Mouse (Mus musculus) erythroblast, embryonic 14.5 days (primary cell): ENCODE data around the gene Lrrc71. TPM values are rescaled to one million over a fixed set of nuclear protein-coding genes. Genes with fewer than 3 reads are reported as not detected.

Experiments used
- H3K27me3 ChIP-seq: 2 replicates; pipeline ENCODE4 v1.6.1; 2012; ENCODE audit warnings: inconsistent platforms; ENCODE audit not compliant: control insufficient read depth
- H3K36me3 ChIP-seq: 2 replicates; pipeline ENCODE4 v1.6.1; 2012; ENCODE audit warnings: mild to moderate bottlenecking, inconsistent platforms; ENCODE audit not compliant: control insufficient read depth
- H3K4me1 ChIP-seq: 2 replicates; pipeline ENCODE4 v1.6.1; 2012; ENCODE audit warnings: inconsistent platforms; ENCODE audit not compliant: control insufficient read depth
- H3K4me3 ChIP-seq: replicated peaks from 2 replicates; pipeline ENCODE3; 2012; ENCODE audit warnings: moderate library complexity, mild to moderate bottlenecking, inconsistent platforms
- H3K9me3 ChIP-seq: 2 replicates; pipeline ENCODE4 v1.6.1; 2012; ENCODE audit warnings: low read length, inconsistent platforms, mixed read lengths; ENCODE audit not compliant: control insufficient read depth
- GATA1 ChIP-seq: IDR thresholded peaks from 2 replicates; pipeline ENCODE4 v1.6.1; 2012; ENCODE audit warnings: low read length, inconsistent platforms, mixed read lengths
- TAL1 ChIP-seq: IDR thresholded peaks from 3 replicates; pipeline ENCODE4 v1.6.1; 2012; ENCODE audit warnings: low read length, inconsistent platforms, mixed read lengths
- polyA plus RNA-seq: library from polyadenylated mRNA; stranded (reverse); fragments of >175 nt; gene quantifications from 2 replicates; pipeline ENCODE4 v1.2.3, GENCODE M21; 2012

Gene Lrrc71
- polyA plus RNA-seq, 1 experiment: not detected

DNA sequence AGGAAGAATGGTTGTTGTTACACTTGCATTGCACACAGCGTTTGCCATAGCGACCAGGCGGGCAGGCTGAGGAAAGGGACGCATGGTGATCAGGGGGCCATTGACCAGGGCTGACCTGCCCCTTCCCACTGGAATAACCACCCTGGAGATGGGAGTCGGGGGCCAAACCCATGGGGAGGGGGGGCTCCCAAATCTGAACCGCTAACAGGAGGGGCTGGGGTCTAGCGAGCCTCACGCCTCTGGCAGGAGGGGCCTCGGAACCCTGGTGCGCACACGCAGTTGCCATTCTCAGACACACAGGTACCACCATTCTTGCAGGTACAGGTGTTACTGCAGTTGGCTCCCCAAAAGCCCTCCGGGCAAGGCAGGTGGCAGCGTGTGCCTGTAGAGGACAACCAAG lies 5.4 kb upstream of the Lrrc71 start:
- no peak overlapping the region for H3K4me3 ChIP-seq
- TF ChIP-seq GATA1 (no peak), TAL1 (no peak)
- H3K4me1 ChIP-seq: peaks cover 2% of the 10 kb centered on the region
- peaks cover 3% of the 10 kb centered on the region; the same call in 1 of the 2 replicates for H3K36me3 ChIP-seq
- H3K9me3 ChIP-seq: no peaks in the 10 kb centered on the region
- no peaks in the 10 kb centered on the region for H3K27me3 ChIP-seq

DNA sequence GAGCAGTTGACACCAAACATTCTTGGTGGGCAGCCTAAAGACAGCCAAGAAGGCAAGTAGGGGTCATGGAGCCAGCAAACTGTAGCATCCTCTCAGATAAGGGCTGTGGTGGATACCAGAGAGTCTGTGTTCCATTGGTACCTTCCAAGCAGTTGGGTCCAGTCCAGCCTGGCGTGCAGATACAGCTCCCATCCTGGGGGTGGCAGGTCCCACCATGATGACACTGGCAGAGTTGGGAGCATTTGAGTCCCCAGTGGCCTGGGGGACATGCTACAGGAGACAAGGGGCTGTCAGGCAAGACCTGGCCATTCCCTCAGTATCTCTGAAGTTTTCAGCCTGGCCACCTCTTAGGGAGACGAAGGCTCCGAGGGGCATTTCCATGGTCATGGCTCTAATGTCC lies 4.1 kb upstream of the Lrrc71 start:
- Histone ChIP-seq H3K9me3 (no peaks in the 10 kb centered on the region), H3K4me1 (no peaks in the 10 kb centered on the region), H3K36me3 (peaks cover 3% of the 10 kb centered on the region; the same call in 1 of the 2 replicates), H3K4me3 (no peak overlapping the region), H3K27me3 (no peaks in the 10 kb centered on the region)
- no peak for TF ChIP-seq GATA1
- no peak for TF ChIP-seq TAL1

- Histone ChIP-seq H3K27me3 (no peaks in the 10 kb centered on the region), H3K9me3 (no peaks in the 10 kb centered on the region), H3K36me3 (peaks cover 3% of the 10 kb centered on the region; the same call in 1 of the 2 replicates), H3K4me1 (no peaks in the 10 kb centered on the region), H3K4me3 (no peak overlapping the region)
- TF ChIP-seq GATA1 (no peak), TAL1 (no peak)
Measured at GRCm38 (mm10) chr3:87749977-87750376, 1.6 kb upstream of the Lrrc71 start.

DNA sequence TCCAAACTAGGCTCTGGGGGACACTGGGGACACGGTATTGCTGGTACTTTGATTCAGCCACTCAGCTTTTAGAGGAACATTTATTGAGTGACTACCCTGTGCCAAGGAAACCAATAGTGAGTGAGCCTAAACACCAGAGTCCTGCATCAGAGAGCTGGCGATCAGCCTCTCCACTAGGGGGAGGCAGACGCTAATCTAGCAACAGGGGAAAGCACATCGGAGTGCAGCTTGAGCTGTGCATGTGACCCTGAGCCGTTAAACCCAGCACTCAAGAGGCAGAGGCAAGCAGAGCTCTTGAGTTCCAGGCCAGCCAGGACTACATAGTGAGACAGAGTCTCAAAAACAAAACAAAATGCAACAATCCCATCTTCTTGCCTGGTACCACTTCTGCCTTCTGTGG lies 611 bp upstream of the Lrrc71 start:
- no peak for TF ChIP-seq TAL1
- no peak for TF ChIP-seq GATA1
- H3K36me3 ChIP-seq: no peaks in the 10 kb centered on the region; the same call in 1 of the 2 replicates
- no peak overlapping the region for H3K4me3 ChIP-seq
- no peaks in the 10 kb centered on the region for H3K4me1 ChIP-seq
- H3K27me3 ChIP-seq: no peaks in the 10 kb centered on the region
- no peaks in the 10 kb centered on the region for H3K9me3 ChIP-seq

DNA sequence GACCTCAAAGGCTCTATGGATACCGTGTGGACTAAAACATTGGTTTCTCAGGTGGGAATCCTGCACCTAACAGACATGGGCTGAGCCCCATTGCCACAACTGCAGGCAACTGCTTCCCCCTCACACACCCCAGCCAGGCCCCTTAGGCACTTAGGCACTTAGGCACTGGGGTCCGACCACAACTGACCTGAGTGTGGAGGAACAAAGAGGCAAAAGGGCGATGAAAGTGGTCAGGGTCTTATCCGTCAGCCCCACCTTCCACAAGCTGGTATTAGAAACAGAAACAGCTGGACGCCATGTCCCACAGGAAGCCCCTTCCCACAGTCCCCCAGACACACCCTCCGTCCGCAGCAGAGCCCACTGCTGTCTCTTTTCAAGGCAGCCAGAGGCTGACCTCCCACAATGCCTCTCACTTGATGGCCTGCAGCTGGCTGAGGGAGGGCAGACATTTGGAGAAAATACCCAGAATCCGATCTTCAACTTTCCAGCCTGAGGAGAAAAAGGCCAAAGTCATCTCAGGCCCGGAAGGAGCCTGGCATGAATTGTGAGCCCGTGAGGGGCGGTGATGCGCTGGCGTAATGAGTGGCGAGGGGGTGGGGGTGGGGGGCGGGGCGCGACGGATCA lies 3.3 kb downstream of the Lrrc71 start:
- Histone ChIP-seq H3K9me3 (no peaks in the 10 kb centered on the region), H3K36me3 (no peaks in the 10 kb centered on the region), H3K4me1 (no peaks in the 10 kb centered on the region), H3K4me3 (no peak overlapping the region), H3K27me3 (no peaks in the 10 kb centered on the region)
- TF ChIP-seq GATA1: no peak
- no peak for TF ChIP-seq TAL1

GRCm38 (mm10) chr3:87743927-87744326 lies 4.5 kb downstream of the Lrrc71 start:
- Histone ChIP-seq H3K27me3 (no peaks in the 10 kb centered on the region), H3K4me3 (no peak overlapping the region), H3K9me3 (no peaks in the 10 kb centered on the region), H3K4me1 (no peaks in the 10 kb centered on the region), H3K36me3 (no peaks in the 10 kb centered on the region; the same call in 1 of the 2 replicates)
- no peak for TF ChIP-seq TAL1
- no peak for TF ChIP-seq GATA1

- H3K4me1 ChIP-seq: no peaks in the 10 kb centered on the region
- no peak for TF ChIP-seq GATA1
- no peak for TF ChIP-seq TAL1
- no peak overlapping the region for H3K4me3 ChIP-seq
- H3K36me3 ChIP-seq: no peaks in the 10 kb centered on the region; the same call in 1 of the 2 replicates
- H3K27me3 ChIP-seq: no peaks in the 10 kb centered on the region
- no peaks in the 10 kb centered on the region for H3K9me3 ChIP-seq
Measured at GRCm38 (mm10) chr3:87742735-87743134, 5.7 kb downstream of the Lrrc71 start.

- TF ChIP-seq GATA1 (no peak), TAL1 (no peak)
- Histone ChIP-seq H3K4me3 (no peak overlapping the region), H3K4me1 (no peaks in the 10 kb centered on the region), H3K36me3 (peaks cover 1% of the 10 kb centered on the region; the same call in 1 of the 2 replicates), H3K27me3 (no peaks in the 10 kb centered on the region), H3K9me3 (no peaks in the 10 kb centered on the region)
Measured at GRCm38 (mm10) chr3:87742013-87742412, 6.4 kb downstream of the Lrrc71 start.

GRCm38 (mm10) chr3:87738906-87739305 lies 9.5 kb downstream of the Lrrc71 start:
- TF ChIP-seq GATA1 (no peak), TAL1 (no peak)
- Histone ChIP-seq H3K4me1 (no peaks in the 10 kb centered on the region), H3K4me3 (no peak overlapping the region), H3K27me3 (no peaks in the 10 kb centered on the region), H3K9me3 (no peaks in the 10 kb centered on the region), H3K36me3 (peaks cover 9% of the 10 kb centered on the region; the same call in 1 of the 2 replicates)
